Mouse (Mus musculus) lung, embryonic 15.5 days (tissue): ENCODE results near the gene Klhl40. TPM values are rescaled to one million over a fixed set of nuclear protein-coding genes. Genes with fewer than 3 reads are reported as not detected.

Experiments
- ATAC-seq: fragments of 200-750 bp; cut with Nextera tagmentation; 2 replicates; pipeline ENCODE4 v1.8.0; 2017; ENCODE audit warnings: moderate number of reproducible peaks, borderline replicate concordance; ENCODE audit not compliant: low FRiP score, low TSS enrichment; ENCODE audit errors: extremely low read depth
- H3K27ac ChIP-seq: fragments of 300-500 bp; sonication (generic); 2 replicates; pipeline ENCODE4 v1.5.1; 2015; ENCODE audit warnings: moderate library complexity, mild to moderate bottlenecking, inconsistent platforms
- H3K27me3 ChIP-seq: fragments of 300-500 bp; sonication (generic); 2 replicates; pipeline ENCODE4 v1.6.1; 2015; ENCODE audit warnings: inconsistent platforms
- H3K36me3 ChIP-seq: fragments of 300-500 bp; sonication (generic); 2 replicates; pipeline ENCODE4 v1.6.1; 2015; ENCODE audit warnings: inconsistent platforms
- H3K4me1 ChIP-seq: fragments of 300-500 bp; sonication (generic); 2 replicates; pipeline ENCODE4 v1.6.1; 2015; ENCODE audit warnings: inconsistent platforms
- H3K4me2 ChIP-seq: fragments of 300-500 bp; sonication (generic); 2 replicates; pipeline ENCODE4 v1.6.1; 2015; ENCODE audit warnings: inconsistent platforms, mild to moderate bottlenecking, moderate library complexity
- H3K4me3 ChIP-seq: fragments of 300-500 bp; sonication (generic); 2 replicates; pipeline ENCODE4 v1.5.1; 2015; ENCODE audit warnings: mild to moderate bottlenecking, inconsistent platforms
- H3K9ac ChIP-seq: fragments of 300-500 bp; sonication (generic); 2 replicates; pipeline ENCODE4 v1.6.1; 2015; ENCODE audit warnings: inconsistent platforms
- H3K9me3 ChIP-seq: fragments of 300-500 bp; sonication (generic); 2 replicates; pipeline ENCODE4 v1.6.1; 2016; ENCODE audit warnings: inconsistent platforms
- WGBS: fragments of 180-500 bp; shearing (Covaris S2); methylation state at CpG from one replicate; pipeline ENCODE4 v1.1.7; 2015; 5-methylcytosine and 5-hydroxymethylcytosine counted together
- polyA plus RNA-seq: library from polyadenylated mRNA; unstranded; fragments of >200 nt; fragmentation: Nextera tagmentation; extraction: Ambion mirVana; gene quantifications from 2 replicates; pipeline ENCODE4 v1.2.1, GENCODE M21; 2015

Gene Klhl40
- 0.47 and 0.49 TPM in 2 replicates for polyA plus RNA-seq

- peaks cover 11% of the 10 kb centered on the region for H3K4me1 ChIP-seq
- 12% methylated on average over 30 of the region's 30 CpGs for WGBS
- H3K36me3 ChIP-seq: no peaks in the 10 kb centered on the region
Observed at GRCm38 (mm10) chr9:121777484-121778065, at the start of gene Klhl40. TSS of gene Klhl40 (plus strand) at chr9:121777607.

DNA sequence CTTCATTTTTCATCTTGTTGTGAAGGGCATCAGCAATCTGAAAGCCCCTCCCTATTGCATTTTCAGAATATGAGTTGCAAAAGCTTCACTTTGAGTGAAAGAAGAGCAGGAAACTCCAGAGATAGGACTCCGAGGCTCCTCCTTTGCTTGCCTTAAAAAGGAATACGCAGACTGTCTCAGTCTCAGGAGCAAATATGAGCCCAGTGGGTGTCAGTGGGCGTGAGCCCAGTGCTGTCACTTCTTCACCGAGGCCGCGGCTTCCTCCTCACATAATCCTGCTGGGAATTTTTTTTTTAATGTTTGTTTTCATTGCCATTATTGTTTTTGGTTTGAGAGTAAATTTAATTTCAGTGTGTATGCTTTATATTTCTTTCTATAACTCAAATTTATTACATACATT is 36.9 kb upstream of the Klhl40 start:
- Histone ChIP-seq H3K27ac (no peak overlapping the region), H3K4me2 (no peak overlapping the region), H3K27me3 (no peaks in the 10 kb centered on the region), H3K36me3 (peaks cover 60% of the 10 kb centered on the region), H3K9ac (no peak overlapping the region), H3K9me3 (no peaks in the 10 kb centered on the region), H3K4me3 (no peak overlapping the region), H3K4me1 (no peaks in the 10 kb centered on the region)
- 83% methylated on average over 6 of the region's 6 CpGs for WGBS
- ATAC-seq: no peak

More at GRCm38 (mm10) chr9:121777484-121778065, at the start of gene Klhl40:
- H3K27me3 ChIP-seq: peaks cover 40% of the 10 kb centered on the region
- H3K4me3 ChIP-seq: peak within 1 kb of the TSS; percentile 28
- peak within 1 kb of the TSS; percentile 65 for H3K4me2 ChIP-seq
- no peaks in the 10 kb centered on the region for H3K9me3 ChIP-seq
- ATAC-seq: peak; percentile 33; the same call in 1 of the 2 replicates
- H3K9ac ChIP-seq: no peak within 1 kb of the TSS
- H3K27ac ChIP-seq: no peak within 1 kb of the TSS

DNA sequence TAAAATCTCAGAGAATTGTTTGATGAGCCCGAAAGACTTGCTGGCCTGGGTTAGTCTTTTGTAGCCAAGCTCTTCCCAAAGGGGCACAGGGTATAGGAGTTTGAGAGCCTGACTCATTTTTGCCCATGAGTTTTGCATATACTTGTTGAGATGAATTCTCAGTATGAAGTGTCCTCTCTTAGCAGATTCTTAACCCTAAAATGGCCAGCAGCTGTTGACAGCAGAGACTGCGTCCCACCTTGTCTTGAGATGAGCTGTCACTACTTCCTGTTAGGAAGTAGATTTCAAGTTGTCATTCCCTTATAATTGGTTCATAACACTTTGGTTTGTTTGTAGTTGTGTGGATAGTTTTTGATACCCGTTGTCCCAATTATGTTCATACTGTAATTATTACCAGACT is 36.2 kb upstream of the Klhl40 start:
- Histone ChIP-seq H3K27me3 (no peaks in the 10 kb centered on the region), H3K9me3 (no peaks in the 10 kb centered on the region), H3K27ac (no peak overlapping the region), H3K9ac (no peak overlapping the region), H3K36me3 (peaks cover 59% of the 10 kb centered on the region), H3K4me2 (no peak overlapping the region), H3K4me1 (no peaks in the 10 kb centered on the region), H3K4me3 (no peak overlapping the region)
- 88% methylated on average over 3 of the region's 3 CpGs for WGBS
- no peak for ATAC-seq

- H3K4me1 ChIP-seq: no peaks in the 10 kb centered on the region
- H3K36me3 ChIP-seq: peaks cover 84% of the 10 kb centered on the region
- WGBS: 84% methylated on average over 8 of the region's 8 CpGs
- H3K9me3 ChIP-seq: no peaks in the 10 kb centered on the region
- H3K27ac ChIP-seq: no peak overlapping the region
- no peak for ATAC-seq
- H3K27me3 ChIP-seq: no peaks in the 10 kb centered on the region
- no peak overlapping the region for H3K4me3 ChIP-seq
- H3K4me2 ChIP-seq: no peak overlapping the region
- no peak overlapping the region for H3K9ac ChIP-seq
Observed at GRCm38 (mm10) chr9:121744051-121744450, 33.4 kb upstream of the Klhl40 start.

DNA sequence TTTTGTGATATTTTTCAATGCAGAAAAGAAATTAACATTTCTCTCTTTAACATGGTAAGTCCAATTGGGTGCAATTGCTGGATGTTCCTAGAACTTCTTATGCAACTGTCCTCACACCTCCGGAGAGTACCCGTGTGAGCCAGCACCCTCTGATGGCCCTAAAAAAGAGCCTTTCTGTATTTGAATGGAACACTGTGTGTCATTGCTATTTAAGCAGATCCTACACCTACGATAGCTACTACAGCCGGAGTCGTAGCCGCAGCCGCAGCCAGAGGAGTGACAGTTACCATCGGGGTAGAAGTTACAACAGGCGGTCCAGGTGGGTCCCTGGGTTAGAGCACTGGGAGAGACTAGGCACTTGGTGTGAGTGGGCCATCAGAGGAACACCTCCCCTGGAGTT is 24.6 kb upstream of the Klhl40 start:
- no peaks in the 10 kb centered on the region for H3K4me1 ChIP-seq
- H3K4me3 ChIP-seq: no peak overlapping the region
- 94% methylated on average over 9 of the region's 9 CpGs for WGBS
- no peak overlapping the region for H3K4me2 ChIP-seq
- H3K9me3 ChIP-seq: no peaks in the 10 kb centered on the region
- H3K9ac ChIP-seq: no peak overlapping the region
- peaks cover 83% of the 10 kb centered on the region for H3K36me3 ChIP-seq
- H3K27me3 ChIP-seq: no peaks in the 10 kb centered on the region
- ATAC-seq: no peak
- no peak overlapping the region for H3K27ac ChIP-seq

DNA sequence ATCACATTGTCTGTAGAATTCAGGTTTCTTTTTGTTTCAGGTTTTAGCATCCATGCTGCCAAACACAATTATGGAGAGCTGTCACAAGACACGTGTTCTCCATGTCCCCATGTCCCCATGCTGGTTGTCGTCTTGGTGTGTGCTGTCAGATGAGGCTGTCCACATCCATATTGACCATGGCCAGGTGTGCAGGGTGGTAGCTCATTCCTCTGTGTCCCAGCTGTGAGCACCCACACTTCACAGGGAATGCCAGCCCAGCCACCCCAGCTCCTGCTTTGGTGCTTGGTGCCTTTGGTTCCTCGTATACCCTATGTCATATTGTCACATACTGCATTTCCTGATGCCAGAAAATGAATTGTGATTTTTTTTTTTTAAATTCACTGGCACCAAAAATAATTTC is 22.8 kb upstream of the Klhl40 start:
- no peaks in the 10 kb centered on the region for H3K9me3 ChIP-seq
- H3K27ac ChIP-seq: no peak overlapping the region
- ATAC-seq: no peak
- H3K27me3 ChIP-seq: no peaks in the 10 kb centered on the region
- peaks cover 15% of the 10 kb centered on the region for H3K4me1 ChIP-seq
- WGBS: 88% methylated on average over 3 of the region's 3 CpGs
- H3K4me2 ChIP-seq: no peak overlapping the region
- peaks cover 64% of the 10 kb centered on the region for H3K36me3 ChIP-seq
- no peak overlapping the region for H3K4me3 ChIP-seq
- H3K9ac ChIP-seq: no peak overlapping the region

- Histone ChIP-seq H3K4me1 (peaks cover 29% of the 10 kb centered on the region), H3K9me3 (no peaks in the 10 kb centered on the region), H3K4me2 (no peak overlapping the region), H3K27ac (no peak overlapping the region), H3K4me3 (no peak overlapping the region), H3K27me3 (no peaks in the 10 kb centered on the region), H3K36me3 (peaks cover 43% of the 10 kb centered on the region), H3K9ac (no peak overlapping the region)
- WGBS: 78% methylated on average over 3 of the region's 3 CpGs
- ATAC-seq: no peak
Observed at GRCm38 (mm10) chr9:121756785-121757184, 20.6 kb upstream of the Klhl40 start.

- Histone ChIP-seq H3K36me3 (peaks cover 39% of the 10 kb centered on the region), H3K9me3 (no peaks in the 10 kb centered on the region), H3K4me2 (no peak overlapping the region), H3K27ac (peak overlapping the region; percentile 5; the same call in 1 of the 2 replicates), H3K27me3 (no peaks in the 10 kb centered on the region), H3K4me3 (no peak overlapping the region), H3K4me1 (peaks cover 32% of the 10 kb centered on the region), H3K9ac (no peak overlapping the region)
- no peak for ATAC-seq
- 52% methylated on average over 3 of the region's 3 CpGs for WGBS
Observed at GRCm38 (mm10) chr9:121757432-121757831, 20.0 kb upstream of the Klhl40 start.

- 52% methylated on average over 10 of the region's 10 CpGs for WGBS
- peaks cover 41% of the 10 kb centered on the region for H3K36me3 ChIP-seq
- H3K4me1 ChIP-seq: peaks cover 32% of the 10 kb centered on the region
- H3K27ac ChIP-seq: peak overlapping the region; percentile 5; the same call in 1 of the 2 replicates
- H3K4me3 ChIP-seq: peak overlapping the region; percentile 72
- H3K4me2 ChIP-seq: peak overlapping the region; percentile 96
- peak overlapping the region; percentile 94; the same call in 1 of the 2 replicates for H3K9ac ChIP-seq
- H3K9me3 ChIP-seq: no peaks in the 10 kb centered on the region
- no peaks in the 10 kb centered on the region for H3K27me3 ChIP-seq
- no peak for ATAC-seq
Observed at GRCm38 (mm10) chr9:121757835-121758814, 19.3 kb upstream of the Klhl40 start.

- WGBS: under 1% methylated on average over 89 of the region's 97 CpGs
- H3K9me3 ChIP-seq: no peaks in the 10 kb centered on the region
- peak within 1 kb of the TSS; percentile 96 for H3K4me2 ChIP-seq
- H3K9ac ChIP-seq: peak within 1 kb of the TSS; percentile 94
- peaks cover 38% of the 10 kb centered on the region for H3K4me1 ChIP-seq
- peaks cover 42% of the 10 kb centered on the region for H3K36me3 ChIP-seq
- no peaks in the 10 kb centered on the region for H3K27me3 ChIP-seq
- H3K4me3 ChIP-seq: peak within 1 kb of the TSS; percentile 72
- H3K27ac ChIP-seq: peak within 1 kb of the TSS; percentile 94
- peak; percentile 74 for ATAC-seq
Observed at GRCm38 (mm10) chr9:121759091-121760081, 18.0 kb upstream of the Klhl40 start, which contains the start of gene Zfp651. TSS of gene Zfp651 (plus strand) at chr9:121759330.
